Mouse (Mus musculus) heart, postnatal 25 days (tissue): ENCODE results near the gene Cfap57. TPM values are rescaled to one million over a fixed set of nuclear protein-coding genes. Genes with fewer than 3 reads are reported as not detected.
"Not testable (repeated sequence)": the region's sequence is repeated elsewhere in the genome, so short reads cannot be mapped to it uniquely, and the experiment has no call there.

Experiments used
- DNase-seq: peaks from one replicate; pipeline ENCODE4 v3.0.0; 2022; ENCODE audit warnings: low spot score
- intact Hi-C: fragments of 180-260 bp; cut with DNase I; formaldehyde crosslinking; loops from one replicate; pipeline ENCODE4 v1.15.1; 2025
- total RNA-seq, 2 experiments: library from RNA; stranded (reverse); gene quantifications; 2 replicates each; pipeline ENCODE4 v1.2.3; 2021

Cfap57 gene
- total RNA-seq, 2 experiments from 2014 or later, result 0.05 TPM; not detected in 1

GRCm38 (mm10) chr4:118566161-118566676 lies 54.4 kb downstream of the Cfap57 start:
- intact Hi-C loops, result loop anchor here (2.0 to 5.0 kb wide), 2 partner anchors 47 to 134 kb away; no protein-coding TSS in a partner anchor

GRCm38 (mm10) chr4:118564926-118565279 lies 55.7 kb downstream of the Cfap57 start:
- no peak for DNase-seq
- intact Hi-C loops, result loop anchor here (5.0 kb wide), 1 partner anchor 133 kb away; no protein-coding TSS in a partner anchor

More at GRCm38 (mm10) chr4:118566161-118566676, 54.4 kb downstream of the Cfap57 start:
- DNase-seq, result no peak

DNA sequence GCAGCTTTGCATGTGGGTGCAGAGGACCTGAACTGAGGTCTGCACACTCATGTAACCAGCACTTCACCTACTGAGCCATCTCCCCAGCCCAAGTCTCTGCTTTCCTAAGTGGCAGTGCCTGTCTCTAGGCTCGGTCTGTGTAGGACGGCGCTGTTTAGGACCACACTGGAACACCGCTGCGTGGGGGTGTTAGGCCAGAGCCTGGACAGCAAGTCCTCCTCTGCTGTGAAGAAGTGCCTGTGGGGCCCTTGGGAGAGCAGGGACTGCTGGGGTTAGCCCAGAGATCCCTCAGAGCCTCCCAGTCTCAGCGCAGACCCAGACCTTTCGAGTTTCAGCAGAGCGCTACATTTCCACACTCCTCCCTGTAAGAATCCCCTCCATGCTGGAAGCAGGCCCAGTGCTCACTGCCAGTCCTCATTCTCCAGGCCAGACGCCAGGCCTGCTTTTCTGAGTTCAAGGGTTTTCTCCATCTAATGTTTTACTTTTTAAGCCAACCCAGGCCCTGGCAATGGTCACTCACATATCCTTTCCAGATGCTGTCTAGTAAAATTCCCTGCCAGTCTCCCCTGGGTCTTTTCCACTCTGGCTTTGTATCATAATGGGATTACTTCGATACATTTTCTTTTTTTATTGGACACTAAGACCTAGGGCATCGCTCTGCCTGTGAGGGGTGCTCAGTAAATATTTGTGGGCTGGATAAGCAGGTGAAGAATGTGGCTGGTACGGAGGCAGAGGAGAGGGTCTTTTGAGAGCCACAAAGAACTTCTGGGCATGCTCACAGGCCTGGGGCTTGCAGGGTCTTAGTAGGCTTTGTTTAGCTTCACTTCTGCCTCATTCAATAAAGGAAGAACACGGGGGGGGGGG lies 56.3 kb downstream of the Cfap57 start:
- DNase-seq, result no peak
- intact Hi-C loops, result no loop called here

DNA sequence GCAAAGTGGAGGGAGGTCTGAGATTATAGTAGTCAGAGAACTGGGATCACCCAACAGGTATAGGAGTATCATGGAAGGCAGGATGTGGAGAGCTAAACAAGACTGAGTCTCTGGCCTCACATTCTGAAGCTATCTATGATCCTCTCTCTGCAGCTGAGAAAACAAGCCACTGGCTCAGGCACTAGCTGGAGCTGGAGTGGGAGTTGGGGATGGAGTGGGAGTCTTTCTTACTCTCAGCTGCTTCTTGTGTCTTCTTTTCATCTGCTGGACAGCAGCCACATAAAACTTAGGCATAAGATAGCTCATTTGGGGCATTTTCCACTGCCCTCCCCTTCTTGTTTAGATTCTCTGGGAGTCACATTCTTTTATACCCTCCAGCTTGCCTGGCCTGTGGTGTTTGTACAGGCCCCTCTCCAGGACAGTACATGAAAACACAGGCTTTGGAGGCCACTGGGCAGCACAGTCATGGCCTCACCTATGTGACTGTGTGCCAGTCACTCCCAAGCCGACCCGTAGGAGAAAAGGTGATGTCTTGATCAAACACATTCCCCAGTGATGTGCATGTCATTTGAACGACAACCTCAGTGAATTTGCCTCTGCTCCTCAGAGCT lies 67.4 kb downstream of the Cfap57 start:
- DNase-seq, result no peak
- intact Hi-C loops, result no loop called here

DNA sequence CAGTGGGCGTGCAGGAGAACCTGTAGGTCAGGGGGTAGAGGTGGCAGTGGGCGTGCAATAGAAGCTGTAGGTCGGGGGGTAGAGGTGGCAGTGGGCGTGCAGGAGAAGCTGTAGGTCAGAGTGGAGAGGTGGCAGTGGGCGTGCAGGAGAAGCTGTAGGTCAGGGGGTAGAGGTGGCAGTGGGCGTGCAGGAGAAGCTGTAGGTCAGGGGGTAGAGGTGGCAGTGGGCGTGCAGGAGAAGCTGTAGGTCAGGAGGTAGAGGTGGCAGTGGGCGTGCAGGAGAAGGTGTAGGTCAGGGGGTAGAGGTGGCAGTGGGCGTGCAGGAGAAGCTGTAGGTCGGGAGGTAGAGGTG lies 72.5 kb downstream of the Cfap57 start:
- intact Hi-C loops, result not testable (repeated sequence)

DNA sequence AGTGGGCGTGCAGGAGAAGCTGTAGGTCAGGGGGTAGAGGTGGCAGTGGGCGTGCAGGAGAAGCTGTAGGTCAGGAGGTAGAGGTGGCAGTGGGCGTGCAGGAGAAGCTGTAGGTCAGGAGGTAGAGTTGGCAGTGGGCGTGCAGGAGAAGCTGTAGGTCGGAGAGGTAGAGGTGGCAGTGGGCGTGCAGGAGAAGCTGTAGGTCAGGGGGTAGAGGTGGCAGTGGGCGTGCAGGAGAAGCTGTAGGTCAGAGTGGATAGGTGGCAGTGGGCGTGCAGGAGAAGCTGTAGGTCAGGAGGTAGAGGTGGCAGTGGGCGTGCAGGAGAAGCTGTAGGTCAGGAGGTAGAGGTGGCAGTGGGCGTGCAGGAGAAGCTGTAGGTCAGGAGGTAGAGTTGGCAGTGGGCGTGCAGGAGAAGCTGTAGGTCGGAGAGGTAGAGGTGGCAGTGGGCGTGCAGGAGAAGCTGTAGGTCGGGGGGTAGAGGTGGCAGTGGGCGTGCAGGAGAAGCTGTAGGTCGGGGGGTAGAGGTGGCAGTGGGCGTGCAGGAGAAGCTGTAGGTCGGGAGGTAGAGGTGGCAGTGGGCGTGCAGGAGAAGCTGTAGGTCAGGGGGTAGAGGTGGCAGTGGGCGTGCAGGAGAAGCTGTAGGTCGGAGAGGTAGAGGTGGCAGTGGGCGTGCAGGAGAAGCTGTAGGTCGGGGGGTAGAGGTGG lies 73.0 kb downstream of the Cfap57 start:
- peak; percentile 58 for DNase-seq
- intact Hi-C loops, result not testable (repeated sequence)

More for the DNA sequence above, 72.5 kb downstream of the Cfap57 start:
- peak; percentile 16 for DNase-seq

GRCm38 (mm10) chr4:118544441-118545127 lies 76.0 kb downstream of the Cfap57 start:
- intact Hi-C loops, result no loop called here

GRCm38 (mm10) chr4:118543592-118544260 lies 76.9 kb downstream of the Cfap57 start, which contains the start of gene Tmem125:
Gene Tmem125 (minus strand): TSS chr4:118544044.
- intact Hi-C loops, result no loop called here
- peak; percentile 23 for DNase-seq

More at GRCm38 (mm10) chr4:118544441-118545127, 76.0 kb downstream of the Cfap57 start:
- DNase-seq, result no peak

DNA sequence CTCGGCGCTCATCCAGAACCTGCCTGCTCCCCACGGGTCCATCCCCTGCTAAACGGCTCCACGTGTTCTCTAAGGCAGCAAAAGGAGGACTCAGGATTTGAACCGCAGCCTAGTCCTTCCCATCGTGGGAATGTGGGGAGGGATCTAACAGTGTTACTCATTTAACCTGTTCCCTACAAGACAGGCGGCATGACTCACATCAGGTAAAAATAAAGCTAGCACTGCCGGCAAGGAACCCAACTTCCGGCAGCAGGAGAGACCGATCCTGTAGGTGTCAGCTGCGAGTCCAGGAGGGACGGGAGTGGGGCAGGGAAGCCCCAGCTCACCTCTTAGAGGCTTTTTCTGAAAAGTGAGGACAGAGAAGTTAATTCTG lies 77.4 kb downstream of the Cfap57 start:
- DNase-seq, result no peak

DNA sequence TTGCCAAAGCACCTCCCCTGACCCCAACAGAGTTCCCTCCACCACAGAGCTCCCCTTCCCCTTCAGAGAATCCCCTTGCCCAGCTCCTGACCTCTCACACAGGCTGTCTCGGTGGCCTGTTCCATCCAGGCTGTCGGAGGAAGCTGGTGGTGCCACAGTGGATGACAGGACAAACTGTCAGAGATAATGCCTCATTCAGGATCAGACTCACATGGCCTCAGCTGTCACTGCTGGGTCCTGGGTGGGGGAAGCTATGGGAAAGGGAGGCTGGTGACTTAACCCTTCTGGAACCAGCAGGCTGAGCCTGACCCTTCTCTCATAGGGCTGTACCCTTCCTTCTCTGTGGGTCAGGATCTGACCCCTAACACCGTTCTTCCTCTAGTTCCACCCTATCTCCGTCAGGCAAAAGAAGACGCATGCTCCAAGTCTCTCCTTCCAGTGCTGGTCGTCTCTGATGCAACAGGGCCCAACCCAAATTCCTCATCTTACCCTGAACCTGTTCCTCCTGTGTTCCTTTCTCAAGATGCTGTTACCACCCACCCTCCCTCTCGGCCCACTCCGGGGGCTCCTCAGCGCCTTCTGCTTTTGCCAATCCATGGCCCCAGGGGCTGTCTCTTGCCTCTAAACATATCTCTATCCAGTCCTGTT lies 77.9 kb downstream of the Cfap57 start:
- intact Hi-C loops, result no loop called here
- no peak for DNase-seq

More for the DNA sequence above, 77.4 kb downstream of the Cfap57 start:
- intact Hi-C loops, result no loop called here

- intact Hi-C loops, result no loop called here
Observed at GRCm38 (mm10) chr4:118539904-118540303, 80.7 kb downstream of the Cfap57 start.

GRCm38 (mm10) chr4:118537801-118538200 lies 82.8 kb downstream of the Cfap57 start:
- no peak for DNase-seq
- intact Hi-C loops, result no loop called here

More at GRCm38 (mm10) chr4:118539904-118540303, 80.7 kb downstream of the Cfap57 start:
- DNase-seq, result no peak

- intact Hi-C loops, result no loop called here
- no peak for DNase-seq
Observed at GRCm38 (mm10) chr4:118535610-118536009, 85.0 kb downstream of the Cfap57 start.

GRCm38 (mm10) chr4:118533605-118534004 lies 87.0 kb downstream of the Cfap57 start:
- no peak for DNase-seq
- intact Hi-C loops, result no loop called here

GRCm38 (mm10) chr4:118533156-118533555 lies 87.4 kb downstream of the Cfap57 start:
- intact Hi-C loops, result no loop called here
- no peak for DNase-seq

GRCm38 (mm10) chr4:118532663-118533062 lies 87.9 kb downstream of the Cfap57 start:
- DNase-seq, result no peak
- intact Hi-C loops, result no loop called here

- DNase-seq, result no peak
- intact Hi-C loops, result no loop called here
Observed at GRCm38 (mm10) chr4:118527720-118528119, 92.9 kb downstream of the Cfap57 start.

DNA sequence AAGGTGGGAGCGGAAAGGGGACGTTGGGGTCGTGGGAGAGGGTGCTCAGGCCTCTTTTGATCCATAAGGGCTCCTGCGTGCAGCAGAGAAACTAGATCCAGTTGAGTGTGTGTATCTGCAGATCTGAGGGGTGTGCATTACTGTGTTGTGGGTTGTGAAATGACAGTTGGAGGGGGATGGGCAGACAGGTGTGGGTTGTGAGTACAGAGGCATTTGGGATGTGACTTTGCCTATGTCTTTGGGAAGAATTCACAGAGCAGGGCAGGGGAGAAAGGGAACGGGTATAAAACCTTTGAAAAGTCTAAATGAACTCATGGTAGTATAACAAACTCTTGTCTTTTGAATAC lies 93.3 kb downstream of the Cfap57 start:
- DNase-seq, result no peak
- intact Hi-C loops, result no loop called here
